In the genomic region with DNA sequence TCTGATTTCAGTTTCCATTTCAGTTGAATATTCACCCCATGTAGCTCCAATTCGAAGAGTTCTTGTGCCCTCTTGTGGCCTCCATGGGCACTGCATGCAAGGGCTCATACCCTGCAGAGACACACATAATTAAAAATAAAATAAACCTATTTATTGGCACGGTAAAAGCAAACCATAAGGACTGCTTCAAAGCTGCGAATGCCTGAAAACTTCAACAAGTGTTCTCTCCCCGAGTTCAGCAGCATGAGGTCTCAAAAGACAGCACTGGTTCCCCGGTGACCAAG, we compare ENCODE assay signal across 8 mouse cellular contexts. TPM values are rescaled to one million over a fixed set of nuclear protein-coding genes. Genes with fewer than 3 reads are reported as not detected.
DNase-seq lines count a peak whose midpoint lies in the region; ATAC-seq and TF ChIP-seq lines count a peak whose summit lies in the region.
"Had no signal": no experiment of that assay in that cellular context is flagged by ENCODE, and none has a peak within 500 bp of the region (broad histone marks: within the 10 kb centered on the region; RNA-seq: fewer than 3 reads in every experiment).

No protein-coding gene starts in this region.

- peak; percentile 70 for DNase-seq in layer of hippocampus, adult 11-12 months (ENCODE audit: low spot score)
- no peak for DNase-seq in layer of hippocampus, postnatal 36 days
- peak; percentile 63 for DNase-seq in forebrain, embryonic 14.5 days (ENCODE audit: low spot score)
- DNase-seq in liver, adult 2 months (ENCODE audit: extremely low read depth, low read depth, low spot score) = no peak
- peak; percentile 68 to 90 for DNase-seq in spleen, postnatal 4 days (ENCODE audit: low spot score in 2 of 2)
- DNase-seq: liver, embryonic 13.5 days had no signal

- WGBS in forebrain, embryonic 14.5 days = 38% methylated on average over 5 of the region's 5 CpGs
- 28% methylated on average over 5 of the region's 5 CpGs for WGBS in liver, adult 2 months

- TF ChIP-seq CTCF in liver, adult 2 months (IDR thresholded peaks at IDR 0.05; ENCODE audit: low read depth, low read length) = no peak

- no peak overlapping the region for H3K9ac ChIP-seq in forebrain, embryonic 14.5 days (ENCODE audit: low read length)
- 0 out of 2 replicates have a peak overlapping the region, but pooled peaks have one; percentile 0 for H3K9ac ChIP-seq in liver, adult 2 months (ENCODE audit: low read depth, low read length)
- H3K9ac ChIP-seq: liver, embryonic 13.5 days had no signal

- no peaks in the 10 kb centered on the region for H3K79me2 ChIP-seq in liver, adult 2 months (ENCODE audit: control insufficient read depth, insufficient read depth, low read length)

- peak; percentile 66 for ATAC-seq in CD4-positive, CD25-positive, alpha-beta regulatory T cell, adult 4 months
- peak; percentile 69 for ATAC-seq in activated CD4-positive, CD25-positive, alpha-beta regulatory T cell, adult 4 months
- 0 out of 2 replicates have a peak, but pooled peaks have one; percentile 2 for ATAC-seq in forebrain, embryonic 14.5 days

- H3K27ac ChIP-seq in forebrain, embryonic 14.5 days (ENCODE audit: low read depth, low read length) = no peak overlapping the region
- H3K27ac ChIP-seq in liver, adult 2 months (replicated peaks; ENCODE audit: insufficient read depth, low read depth, low read length) = peak overlapping the region; percentile 83
- H3K27ac ChIP-seq: liver, embryonic 13.5 days had no signal

- no peak overlapping the region for H3K4me2 ChIP-seq in forebrain, embryonic 14.5 days (ENCODE audit: low read length)
- H3K4me2 ChIP-seq: liver, embryonic 13.5 days had no signal

- no peak for TF ChIP-seq POLR2A in liver, adult 2 months (IDR thresholded peaks at IDR 0.05; ENCODE audit: extremely low read depth, insufficient read depth, low read length)

- no peaks in the 10 kb centered on the region for H3K36me3 ChIP-seq in forebrain, embryonic 14.5 days (ENCODE audit: control insufficient read depth, insufficient read depth, low read length)
- no peaks in the 10 kb centered on the region for H3K36me3 ChIP-seq in liver, adult 2 months (ENCODE audit: control insufficient read depth, insufficient read depth, low read length)
- H3K36me3 ChIP-seq: liver, embryonic 13.5 days had no signal

- H3K4me3 ChIP-seq in forebrain, embryonic 14.5 days (ENCODE audit: low read depth, low read length) = no peak overlapping the region
- H3K4me3 ChIP-seq in liver, adult 2 months (ENCODE audit: insufficient read depth, low read depth, low read length) = no peak overlapping the region
- H3K4me3 ChIP-seq: liver, embryonic 13.5 days had no signal

- H3K27me3 ChIP-seq in forebrain, embryonic 14.5 days (replicated peaks; ENCODE audit: control insufficient read depth, insufficient read depth, low read length) = no peaks in the 10 kb centered on the region
- H3K27me3 ChIP-seq in liver, adult 2 months (ENCODE audit: control insufficient read depth, insufficient read depth, low read length) = no peaks in the 10 kb centered on the region
- H3K27me3 ChIP-seq: liver, embryonic 13.5 days had no signal

- no peaks in the 10 kb centered on the region for H3K4me1 ChIP-seq in forebrain, embryonic 14.5 days (ENCODE audit: control insufficient read depth, insufficient read depth, low read length)
- peaks cover 33% of the 10 kb centered on the region for H3K4me1 ChIP-seq in liver, adult 2 months (ENCODE audit: control insufficient read depth, insufficient read depth, low read length)
- H3K4me1 ChIP-seq: liver, embryonic 13.5 days had no signal

- H3K9me3 ChIP-seq in forebrain, embryonic 14.5 days (replicated peaks; ENCODE audit: control insufficient read depth, low read length) = peaks cover 78% of the 10 kb centered on the region

RNA-seq across cellular contexts. Expression of a gene that starts 10.2 kb away (rescaled TPM):
- total RNA-seq in layer of hippocampus, postnatal 36 days (2021) = under 1 TPM in 1 of 2 experiments, not detected in 1; 0.15 TPM
- not detected for polyA plus RNA-seq in CD4-positive, CD25-positive, alpha-beta regulatory T cell, adult 4 months (2017; shearing (Covaris generic))
- polyA plus RNA-seq in activated CD4-positive, CD25-positive, alpha-beta regulatory T cell, adult 4 months (2017; shearing (Covaris generic)) = not detected
- not detected in 2 replicates for polyA plus RNA-seq in forebrain, embryonic 14.5 days (2014; fragmentation: Nextera tagmentation; extraction: Ambion mirVana)
- total RNA-seq in liver, adult 2 months (2014; rRNA removed) = under 0.01 TPM in 2 replicates
- polyA plus RNA-seq in liver, adult 2 months (2012; rRNA removed) = 0.01 and 0.02 TPM in 2 replicates
- polyA plus RNA-seq: liver, embryonic 13.5 days had no signal

RNA-seq across cellular contexts. Expression of a gene that starts 10.2 kb away (rescaled TPM):
- 10 to 100 TPM; 30.7 to 36.6 TPM for total RNA-seq in layer of hippocampus, postnatal 36 days (2021)
- polyA plus RNA-seq in CD4-positive, CD25-positive, alpha-beta regulatory T cell, adult 4 months (2017; shearing (Covaris generic)) = 10 to 100 TPM; 56.6 to 72.9 TPM
- 10 to 100 TPM; 38.2 to 70.5 TPM for polyA plus RNA-seq in activated CD4-positive, CD25-positive, alpha-beta regulatory T cell, adult 4 months (2017; shearing (Covaris generic))
- polyA plus RNA-seq in forebrain, embryonic 14.5 days (2014; fragmentation: Nextera tagmentation; extraction: Ambion mirVana) = 64.5 and 76.3 TPM in 2 replicates
- total RNA-seq in liver, adult 2 months (2014; rRNA removed) = 78.7 and 90.1 TPM in 2 replicates
- 31.4 and 32.8 TPM in 2 replicates for polyA plus RNA-seq in liver, adult 2 months (2012; rRNA removed)

Comparison
In these comparisons a context has a peak if more than half of its experiments do, and no peak if none do; other contexts are left out.
1. DNase-seq: peak in layer of hippocampus, adult 11-12 months (single experiment), forebrain, embryonic 14.5 days (single experiment) and spleen, postnatal 4 days (2 of 2); none in layer of hippocampus, postnatal 36 days (0 of 2) and liver, adult 2 months (single experiment).
2. ATAC-seq: peak in every context shown above with its lines; median percentile 69 in activated CD4-positive, CD25-positive, alpha-beta regulatory T cell, adult 4 months; 66 in CD4-positive, CD25-positive, alpha-beta regulatory T cell, adult 4 months; 2 in forebrain, embryonic 14.5 days.